Mouse (Mus musculus) ES-Bruce4 (cell line): ENCODE measurements around the gene Slc7a8.

ENCODE experiments used
- CTCF ChIP-seq: IDR thresholded peaks from one replicate; pipeline ENCODE4 v1.8.1; 2011; ENCODE audit warnings: low read depth, low read length
- EP300 ChIP-seq: IDR thresholded peaks from 2 replicates; pipeline ENCODE4 v1.6.1; 2011; ENCODE audit warnings: low read depth, low read length; ENCODE audit not compliant: insufficient read depth
- POLR2A ChIP-seq: IDR thresholded peaks from one replicate; pipeline ENCODE4 v1.8.1; 2011; ENCODE audit warnings: low read length; ENCODE audit not compliant: insufficient read depth

DNA sequence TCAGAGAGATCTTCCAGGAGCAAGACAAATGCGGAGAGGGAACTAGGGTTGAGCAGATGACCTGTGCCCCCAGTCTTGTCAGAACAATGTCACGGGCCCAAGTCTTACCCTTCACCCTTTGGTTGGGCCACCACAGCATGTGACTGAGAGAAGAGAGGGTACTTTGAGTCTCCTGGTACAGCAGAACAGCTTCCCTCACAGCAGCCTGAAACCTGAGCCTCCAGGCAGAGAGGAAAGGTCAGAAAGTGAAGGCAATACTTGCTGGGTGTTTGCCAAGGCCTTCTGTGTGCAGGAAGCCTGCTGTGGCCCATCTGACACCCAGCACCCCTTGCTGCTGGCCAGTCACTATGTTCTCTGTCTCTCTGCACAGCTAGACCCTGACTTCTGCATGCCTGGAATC, 39.4 kb downstream of the Slc7a8 start:
- TF ChIP-seq CTCF = no peak
- no peak for TF ChIP-seq POLR2A
- TF ChIP-seq EP300 = no peak
